Mouse (Mus musculus) left cerebral cortex, postnatal 14 days (tissue): ENCODE results near the gene Trim59. TPM values are rescaled to one million over a fixed set of nuclear protein-coding genes. Genes with fewer than 3 reads are reported as not detected.
"Not testable (repeated sequence)": the region's sequence is repeated elsewhere in the genome, so short reads cannot be mapped to it uniquely, and the experiment has no call there.

Experiments used
- DNase-seq, 2 experiments: peaks; one replicate each; pipeline ENCODE4 v3.0.0; 2021 to 2022; ENCODE audit warnings: low spot score in 2 of 2, mixed read lengths in 1 of 2
- intact Hi-C: fragments of 180-260 bp; cut with DNase I; formaldehyde crosslinking; loops from one replicate; pipeline ENCODE4 v1.15.1; 2025
- long read RNA-seq, 2 experiments: library from polyadenylated mRNA; stranded (forward); transcript quantifications; one replicate each; pipeline ENCODE4 v2.0.0; 2021
- total RNA-seq, 2 experiments: library from RNA; stranded (reverse); gene quantifications; 2 replicates each; pipeline ENCODE4 v1.2.3; 2021

Trim59 gene
- 1 to 10 TPM; 3.6 to 6.3 TPM for total RNA-seq
- long read RNA-seq, experiment 1, partial matches to known transcripts, result 0 of 7 reads
- long read RNA-seq, experiment 1, other reads (novel, unspliced or antisense), result 4 of 7 reads
- long read RNA-seq, experiment 2, result 0 reads

DNA sequence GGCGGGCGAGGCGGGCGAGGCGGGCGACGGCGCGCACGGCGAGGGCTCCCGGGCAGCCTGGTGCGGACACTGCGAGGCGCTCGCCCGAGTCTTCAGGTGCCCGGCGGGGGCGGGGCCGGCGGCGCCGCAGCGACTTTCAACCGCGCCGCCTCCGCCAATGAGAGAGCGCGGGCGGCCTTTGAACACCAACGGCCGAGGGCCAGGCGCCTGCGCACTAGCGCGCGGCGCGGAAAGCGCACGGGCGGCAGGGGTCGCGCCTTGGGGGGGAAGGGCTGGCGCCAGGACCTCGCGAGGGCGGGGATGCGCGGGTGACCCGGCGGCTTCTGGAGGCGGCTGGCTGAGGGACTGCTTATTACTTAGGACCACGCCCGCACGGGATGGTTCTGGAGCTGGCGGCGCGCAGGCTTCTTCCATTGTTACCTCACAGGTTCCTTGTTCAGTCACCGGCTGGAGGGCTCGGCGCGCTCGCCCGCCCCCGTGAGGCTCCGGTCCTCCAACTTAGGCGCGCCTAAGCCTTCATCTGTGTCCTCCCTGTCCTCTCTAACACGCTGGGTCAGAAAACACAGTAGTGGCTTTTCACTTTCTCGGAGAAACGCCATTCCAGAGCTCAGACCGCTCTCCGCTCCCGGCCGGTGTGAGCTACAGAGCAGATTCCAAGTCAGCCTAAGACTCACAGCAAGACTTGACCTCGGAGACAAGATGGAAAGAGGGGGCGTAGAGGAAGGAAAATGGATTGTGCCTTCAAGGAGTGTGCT lies at the start of gene Trim59:
Trim59 (minus strand) TSS at position 111 of the 755 bp plus-strand sequence.
- intact Hi-C loops, result loop anchor here (5.0 kb wide), 1 partner anchor 38 kb away; no protein-coding TSS in a partner anchor
- peak; percentile 73 to 86 for DNase-seq

DNA sequence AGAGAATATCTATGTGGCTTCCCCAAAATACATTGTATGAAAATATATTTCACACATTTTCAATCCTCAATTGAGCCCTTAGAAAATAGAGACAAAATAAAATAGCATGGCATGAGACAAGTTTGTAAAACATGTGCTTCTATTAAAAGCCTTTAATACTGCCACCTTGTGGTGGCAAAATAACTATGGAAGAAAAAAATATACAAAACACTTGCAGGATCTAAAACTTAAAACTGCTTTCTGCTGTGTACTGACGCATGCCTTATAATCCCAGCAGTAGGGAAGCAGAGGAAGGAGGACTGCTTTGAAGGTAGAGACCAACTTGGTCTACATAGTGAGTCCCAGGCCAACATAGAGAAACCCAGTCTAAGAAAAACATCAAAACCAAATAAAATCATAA lies 19.4 kb upstream of the Trim59 start:
- DNase-seq, result peak in 1 of 2 experiments; percentile 58
- intact Hi-C loops, result loop anchor here (10.0 kb wide), 1 partner anchor 349 kb away; no protein-coding TSS in a partner anchor

DNA sequence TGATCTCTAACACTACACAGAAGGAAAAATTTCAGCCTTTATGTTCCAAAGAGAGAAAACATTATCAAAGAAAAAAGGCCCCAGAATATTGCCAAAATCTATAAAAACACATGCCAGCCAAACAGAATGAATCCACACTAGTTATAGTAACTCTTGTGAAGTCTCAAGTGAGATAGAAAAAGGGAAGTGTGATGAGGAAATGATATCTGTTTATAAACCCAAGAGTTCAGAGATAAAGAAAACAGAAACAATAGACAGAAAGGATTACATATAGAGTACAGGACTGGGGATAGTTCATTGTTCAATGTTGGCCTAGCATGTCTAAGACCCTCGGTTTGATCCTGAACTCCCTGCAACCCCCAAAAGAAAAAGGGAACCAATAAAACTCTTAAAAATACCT lies 18.2 kb upstream of the Trim59 start:
- no peak for DNase-seq
- intact Hi-C loops, result loop anchor here (10.0 kb wide), 1 partner anchor 348 kb away; no protein-coding TSS in a partner anchor

DNA sequence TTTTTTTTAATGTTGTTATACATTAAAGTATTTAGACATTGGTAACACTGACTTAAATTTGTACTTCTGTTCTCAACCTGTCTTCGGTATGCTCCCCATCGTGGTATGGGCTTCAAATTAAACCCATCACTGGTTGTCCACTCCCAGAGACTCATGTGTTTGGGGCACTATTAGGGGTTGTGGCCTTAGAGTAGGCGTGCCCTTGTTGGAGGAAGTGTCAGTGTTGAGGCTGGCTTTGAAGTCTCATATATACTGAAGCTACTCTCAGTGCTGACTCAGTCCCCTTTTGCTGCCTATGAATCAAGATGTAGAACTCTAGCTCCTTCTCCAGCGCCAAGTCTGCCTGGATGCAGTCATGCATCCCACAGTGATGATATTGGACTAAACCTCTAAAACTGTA lies 16.1 kb upstream of the Trim59 start:
- intact Hi-C loops, result loop anchor here (10.0 kb wide), 1 partner anchor 346 kb away; no protein-coding TSS in a partner anchor
- no peak for DNase-seq

DNA sequence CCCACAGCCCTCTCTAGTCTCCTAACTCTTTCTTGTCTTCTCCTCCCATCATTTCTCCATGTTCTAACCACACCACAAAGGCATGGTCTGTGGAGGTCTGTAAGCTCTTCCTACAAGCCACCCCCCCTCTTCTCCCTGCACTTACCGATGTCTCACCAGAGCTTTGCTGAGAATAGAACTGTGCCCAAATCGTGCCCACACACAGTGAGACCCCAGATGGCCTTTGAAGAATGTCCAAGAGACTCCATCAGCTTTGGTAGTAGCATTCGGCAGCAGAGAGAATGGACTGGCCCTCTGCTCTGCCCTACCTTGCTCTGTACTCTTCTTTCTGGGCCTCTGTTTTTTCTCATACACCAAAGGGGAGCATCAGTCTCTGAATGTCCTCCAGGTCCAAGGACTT lies 11.3 kb upstream of the Trim59 start:
- intact Hi-C loops, result no loop called here
- no peak for DNase-seq

DNA sequence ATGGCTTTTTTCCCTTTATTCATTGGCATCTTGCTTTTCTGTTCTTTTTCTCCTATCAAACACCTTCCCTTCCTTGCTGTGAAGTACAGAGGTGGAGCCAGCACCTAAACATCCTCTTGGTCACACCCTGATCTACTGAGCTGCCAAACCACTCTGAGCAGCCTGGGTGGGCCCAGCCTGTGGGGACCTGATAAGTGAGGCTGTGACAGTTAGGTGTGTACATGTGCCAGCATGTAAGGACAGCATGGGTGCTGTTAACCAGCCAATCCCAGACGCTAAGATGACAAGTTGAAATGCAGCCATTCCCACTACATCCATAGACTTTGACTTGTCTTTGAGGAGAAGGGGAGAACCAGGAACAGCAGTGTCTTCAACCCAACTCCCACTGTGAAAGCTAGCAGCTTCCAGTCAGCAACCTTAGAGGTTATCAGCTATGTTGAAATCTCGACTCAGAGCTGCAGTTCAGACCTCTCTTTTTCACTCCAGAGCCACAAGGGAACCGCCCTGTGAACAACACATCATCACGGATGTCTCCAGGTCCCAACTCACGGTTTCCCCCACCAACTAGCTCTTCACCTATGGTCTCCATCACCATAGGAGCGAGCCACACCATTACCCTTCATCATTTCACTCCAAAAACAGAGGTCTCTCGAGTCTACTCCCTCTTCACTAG lies 10.3 kb upstream of the Trim59 start:
- intact Hi-C loops, result no loop called here
- DNase-seq, result no peak

DNA sequence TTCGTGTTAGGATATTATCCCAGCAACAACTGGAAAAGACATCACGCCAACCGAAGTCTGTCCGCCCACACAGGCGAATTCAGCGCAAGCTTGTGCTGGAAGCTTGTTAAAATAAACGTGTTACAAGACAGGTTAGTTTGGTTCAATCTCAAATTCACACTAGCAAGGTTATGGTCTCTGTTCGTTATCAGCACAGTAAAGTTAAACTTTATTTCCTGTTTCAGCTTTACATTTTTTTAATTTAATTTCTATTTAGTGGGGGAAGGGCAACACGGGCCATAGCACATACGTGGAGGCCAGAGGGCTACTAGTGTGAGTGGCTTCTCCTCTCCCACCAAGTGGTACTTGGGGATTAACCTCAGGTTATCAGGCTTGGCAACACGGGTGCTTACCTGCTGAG lies 7.3 kb upstream of the Trim59 start:
- DNase-seq, result no peak
- intact Hi-C loops, result no loop called here

DNA sequence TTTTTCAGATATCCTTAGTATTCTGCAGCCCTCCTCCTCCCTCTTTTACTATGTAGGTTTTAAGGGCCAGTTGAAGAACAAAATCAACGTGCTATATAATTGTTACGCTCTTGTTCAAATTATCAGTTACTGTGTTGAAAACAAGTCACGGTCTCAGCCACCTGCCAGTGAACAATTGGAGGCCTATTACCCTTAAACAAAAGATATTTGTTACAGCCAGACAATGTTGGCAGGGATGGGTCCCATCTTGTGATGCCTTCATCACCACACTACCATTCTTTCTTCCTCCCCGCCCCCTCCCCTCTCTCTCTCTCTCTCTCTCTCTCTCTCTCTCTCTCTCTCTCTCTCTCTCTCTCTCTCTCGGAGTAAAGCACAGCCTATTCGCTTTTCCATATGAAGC lies 4.5 kb upstream of the Trim59 start:
- intact Hi-C loops, result no loop called here

DNA sequence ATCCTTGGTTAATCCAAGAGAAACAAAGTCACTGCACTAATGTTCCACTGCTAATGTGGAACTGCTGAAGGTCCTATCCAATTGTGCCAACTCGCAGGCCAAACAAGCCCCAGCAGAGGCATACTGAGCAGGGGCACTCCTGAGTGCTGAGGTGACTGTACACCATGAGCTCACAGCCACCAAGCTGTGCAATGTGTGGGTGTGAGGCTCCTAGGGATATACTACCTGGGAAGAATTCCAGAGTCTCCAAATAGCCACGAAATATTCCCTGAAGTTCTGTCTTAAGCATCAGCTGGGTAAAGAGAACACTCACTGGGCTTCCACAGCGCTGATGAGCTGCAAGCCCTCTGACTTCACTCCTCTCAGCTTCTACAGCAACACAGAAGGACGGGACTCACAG lies 3.1 kb upstream of the Trim59 start:
- DNase-seq, result no peak
- intact Hi-C loops, result no loop called here

More for the DNA sequence above, 4.5 kb upstream of the Trim59 start:
- DNase-seq, result no peak

DNA sequence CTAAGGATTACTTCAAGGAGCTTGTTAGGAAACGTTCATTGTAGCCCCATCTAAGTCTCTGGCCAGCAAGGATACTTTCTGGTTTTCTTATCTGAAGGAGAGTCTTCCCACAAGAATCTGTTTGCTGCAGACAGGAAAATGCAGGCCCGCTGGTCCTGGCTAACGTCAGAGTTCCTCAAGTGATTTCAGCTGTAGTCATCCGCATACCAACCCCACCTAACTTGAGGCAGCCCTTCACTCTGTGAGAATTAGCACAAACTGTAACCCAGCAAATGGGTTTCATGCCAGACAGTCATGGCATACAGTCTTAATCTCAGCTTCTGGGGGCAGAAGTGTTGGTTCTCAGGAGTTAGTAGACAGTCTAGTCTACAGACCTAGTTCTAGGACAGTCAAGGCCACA lies 2.0 kb upstream of the Trim59 start:
- DNase-seq, result no peak
- intact Hi-C loops, result no loop called here

DNA sequence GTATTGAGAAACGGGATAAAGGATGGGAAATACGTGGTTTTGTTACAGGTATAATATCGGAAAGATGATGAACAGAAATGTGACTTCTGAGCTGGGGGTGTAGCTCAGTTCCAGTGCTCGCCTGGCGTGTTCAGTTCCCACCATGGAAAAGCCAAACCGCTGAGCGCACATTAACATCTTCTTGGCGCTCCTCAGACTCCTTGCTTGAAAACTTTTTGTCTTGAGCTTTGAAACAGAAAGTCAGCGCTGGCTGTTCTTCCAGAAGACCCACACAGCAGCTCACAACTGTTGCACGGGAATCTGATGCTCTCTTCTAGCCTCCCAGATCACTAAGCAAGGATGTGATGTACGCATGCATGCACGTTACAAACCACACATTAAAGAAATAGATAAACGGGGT lies 1.2 kb upstream of the Trim59 start:
- no peak for DNase-seq
- intact Hi-C loops, result no loop called here

DNA sequence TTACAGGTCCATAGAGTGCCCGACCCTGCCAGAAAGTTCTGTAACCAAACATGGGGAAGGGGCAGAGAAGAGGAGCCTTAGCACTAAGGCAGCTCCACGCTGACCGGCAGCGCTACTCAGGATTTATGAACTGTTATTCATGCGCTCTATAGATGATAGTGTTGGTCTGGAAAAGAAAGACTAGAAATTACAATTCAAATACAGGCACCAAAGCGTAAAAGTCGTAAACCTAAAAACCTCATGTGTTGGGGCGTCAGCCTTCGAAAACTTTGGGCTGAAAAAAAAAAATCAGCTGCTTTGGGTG lies 797 bp upstream of the Trim59 start:
- intact Hi-C loops, result no loop called here
- DNase-seq, result no peak

DNA sequence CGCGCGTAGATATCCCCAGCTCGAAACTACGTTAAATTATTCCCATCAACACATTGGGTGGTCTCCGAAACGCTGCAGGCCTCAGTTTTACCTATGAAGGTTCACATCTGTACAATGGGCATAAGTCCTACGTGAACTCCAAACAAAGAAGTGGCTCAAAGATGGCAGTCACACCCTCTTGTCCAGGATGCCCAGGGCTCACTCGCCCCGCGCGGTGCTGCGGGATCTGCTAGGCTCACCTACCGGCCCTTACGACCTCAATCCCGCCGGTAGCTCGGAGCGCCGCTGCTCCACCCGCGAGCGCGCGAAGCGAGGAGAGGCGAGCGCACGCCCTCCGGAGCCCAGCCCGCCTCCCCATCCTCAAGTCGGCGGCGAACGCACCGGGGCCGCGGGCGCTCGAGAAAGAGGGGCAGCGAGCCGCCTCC lies 376 bp downstream of the Trim59 start:
- intact Hi-C loops, result loop anchor here (5.0 kb wide), 1 partner anchor 37 kb away; no protein-coding TSS in a partner anchor

DNA sequence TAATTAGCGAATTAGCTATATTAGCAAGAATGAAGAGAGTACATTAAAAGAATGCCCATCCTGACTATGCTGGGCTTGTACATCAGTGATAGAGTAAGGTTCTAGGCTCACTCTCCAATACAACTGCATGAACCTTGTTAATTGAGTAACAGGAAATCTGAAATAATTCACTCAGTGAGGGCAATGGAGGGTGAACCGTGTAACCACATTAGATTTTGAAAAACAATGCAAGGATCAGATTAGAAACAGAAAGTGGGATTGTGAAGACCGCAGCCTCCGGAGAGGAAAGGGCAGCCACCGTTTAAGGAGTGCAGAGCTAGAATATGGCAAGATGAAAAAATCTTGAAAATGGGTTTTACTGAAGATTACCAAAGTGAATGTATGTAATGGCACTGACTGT lies 3.3 kb downstream of the Trim59 start:
- intact Hi-C loops, result loop anchor here (5.0 kb wide), 1 partner anchor 34 kb away; no protein-coding TSS in a partner anchor
- no peak for DNase-seq

More for the DNA sequence above, 376 bp downstream of the Trim59 start:
- peak in 1 of 2 experiments; percentile 21 for DNase-seq

DNA sequence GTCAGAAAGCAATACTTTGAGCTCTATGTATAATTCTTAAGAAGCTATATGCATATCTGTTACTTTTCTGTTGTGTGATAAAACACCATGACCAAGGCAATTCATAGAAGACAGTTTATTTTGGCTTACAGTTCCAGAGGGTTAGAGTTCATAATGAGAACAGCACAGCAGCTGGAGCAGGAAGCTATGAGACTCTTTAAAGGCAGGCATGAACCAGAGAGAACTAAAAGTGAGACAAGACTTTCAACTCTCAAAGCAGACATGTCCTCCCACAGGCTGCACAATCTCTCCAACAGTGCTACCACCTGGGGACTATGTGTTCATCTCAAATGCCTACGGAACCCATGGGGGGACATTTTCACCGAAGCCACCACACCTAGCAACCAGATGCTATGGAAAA lies 4.5 kb downstream of the Trim59 start:
- intact Hi-C loops, result loop anchor here (5.0 kb wide), 1 partner anchor 33 kb away; no protein-coding TSS in a partner anchor
- DNase-seq, result no peak

DNA sequence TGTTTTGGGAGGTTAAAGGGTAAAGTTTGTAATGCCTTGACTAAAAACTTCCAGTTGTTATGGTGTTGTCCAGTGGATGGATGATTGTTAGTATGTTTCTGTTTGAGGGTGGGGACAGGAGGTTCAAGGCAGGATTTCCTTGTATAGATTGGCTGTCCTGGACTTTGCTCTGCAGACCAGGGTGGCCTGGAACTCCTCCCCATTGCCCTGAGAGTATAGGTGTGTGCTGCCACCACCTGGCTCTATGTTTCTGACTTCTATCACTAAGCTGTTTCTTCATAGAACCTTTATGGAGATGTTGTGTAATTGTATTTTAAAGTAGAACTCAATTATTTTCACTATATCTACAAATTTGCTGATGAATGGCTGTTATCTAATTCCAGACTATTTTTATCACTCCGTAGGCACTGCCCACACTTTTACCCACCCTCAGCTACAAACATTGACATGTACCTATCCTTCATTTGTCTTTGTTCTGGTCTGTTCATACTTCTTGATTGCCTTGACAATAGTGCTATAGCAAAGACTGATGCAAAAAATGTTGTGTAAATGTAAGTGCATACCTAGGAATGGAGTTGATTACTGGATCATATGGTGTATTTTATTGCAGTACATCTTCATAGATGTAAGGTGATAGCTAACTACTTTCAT lies 18.3 kb downstream of the Trim59 start:
- intact Hi-C loops, result no loop called here
- DNase-seq, result no peak

DNA sequence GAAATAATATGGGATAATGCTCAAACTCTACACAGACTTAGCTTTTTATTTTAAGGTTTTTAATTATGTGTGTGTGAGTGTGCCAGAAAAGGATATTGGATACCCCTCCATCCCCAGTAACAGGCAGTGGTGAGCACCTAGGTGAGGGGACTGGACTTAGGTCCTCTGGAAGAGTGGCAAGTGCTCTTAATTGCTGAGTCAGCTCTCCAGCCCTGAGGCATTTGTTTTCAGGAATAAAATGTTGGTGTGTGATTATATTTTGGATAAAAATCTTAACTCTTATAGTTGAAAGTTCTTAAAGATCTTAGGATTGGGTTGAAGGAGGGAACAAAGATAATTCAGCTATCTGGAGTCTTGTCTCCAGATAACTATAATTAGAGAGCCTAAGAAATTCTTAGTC lies 23.8 kb downstream of the Trim59 start:
- DNase-seq, result no peak
- intact Hi-C loops, result no loop called here

DNA sequence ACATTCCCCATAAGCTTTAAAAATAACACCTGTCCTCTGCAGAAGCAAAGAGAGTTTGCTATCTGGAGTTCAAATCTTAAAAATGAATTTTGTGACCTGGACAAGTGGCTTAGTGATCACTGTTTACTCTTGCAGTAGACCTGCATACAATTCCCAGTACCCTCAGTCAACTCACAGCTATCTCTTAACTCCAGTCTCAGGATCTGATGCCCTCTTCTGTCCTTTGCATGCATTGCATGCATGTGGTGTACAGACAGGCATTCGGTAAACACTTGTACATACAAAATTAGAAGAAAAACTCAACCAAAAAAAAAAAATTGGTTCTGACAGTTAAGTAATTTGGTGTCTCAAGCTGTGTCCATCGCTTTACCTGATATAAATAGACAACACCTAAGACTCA lies 24.3 kb downstream of the Trim59 start:
- intact Hi-C loops, result no loop called here
- DNase-seq, result no peak

DNA sequence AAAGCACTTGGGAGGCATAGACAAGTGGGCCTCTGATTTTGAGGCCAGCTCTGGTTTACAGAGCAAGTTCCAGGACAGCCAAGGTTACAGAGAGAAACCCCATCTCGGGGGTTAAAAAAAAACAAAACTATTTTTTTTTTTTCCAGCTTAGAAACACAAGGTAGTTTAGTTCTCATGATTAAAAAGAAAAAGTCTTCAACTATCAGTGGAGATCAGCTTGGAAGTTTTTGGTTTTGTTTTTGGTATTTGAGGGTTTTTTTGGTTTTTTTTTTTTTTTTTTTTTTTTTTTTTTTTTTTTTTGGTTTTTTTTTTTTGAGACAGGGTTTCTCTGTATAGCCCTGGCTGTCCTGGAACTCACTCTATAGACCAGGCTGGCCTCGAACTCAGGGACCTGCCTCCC lies 25.9 kb downstream of the Trim59 start:
- DNase-seq, intact Hi-C loops: not testable (repeated sequence)

DNA sequence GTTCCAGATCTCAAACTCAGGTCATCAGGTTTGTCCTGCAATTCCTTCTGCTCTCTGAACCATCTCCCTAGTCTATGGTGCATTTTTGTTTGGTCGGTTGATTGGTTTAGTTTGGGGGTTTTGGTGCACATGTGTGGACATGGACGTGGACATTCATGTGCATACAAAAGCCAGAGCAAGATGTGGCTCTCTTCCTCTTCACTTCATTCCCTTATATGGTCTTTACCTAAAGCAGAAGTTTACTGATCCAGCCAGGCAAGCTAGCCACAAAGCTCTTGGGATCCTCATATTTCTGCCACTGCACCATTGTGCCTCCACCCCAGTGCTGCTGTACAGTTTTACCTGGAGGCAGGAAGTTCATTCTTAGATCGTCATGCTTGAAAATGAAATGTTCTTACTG lies 27.4 kb downstream of the Trim59 start:
- no peak for DNase-seq
- intact Hi-C loops, result no loop called here
